Mouse (Mus musculus): ENCODE data around the gene Erc2. TPM values are rescaled to one million over a fixed set of nuclear protein-coding genes. Genes with fewer than 3 reads are reported as not detected.

The Erc2 gene
- polyA plus RNA-seq, 1 experiment from 2014 or later = 12.7 TPM

DNA sequence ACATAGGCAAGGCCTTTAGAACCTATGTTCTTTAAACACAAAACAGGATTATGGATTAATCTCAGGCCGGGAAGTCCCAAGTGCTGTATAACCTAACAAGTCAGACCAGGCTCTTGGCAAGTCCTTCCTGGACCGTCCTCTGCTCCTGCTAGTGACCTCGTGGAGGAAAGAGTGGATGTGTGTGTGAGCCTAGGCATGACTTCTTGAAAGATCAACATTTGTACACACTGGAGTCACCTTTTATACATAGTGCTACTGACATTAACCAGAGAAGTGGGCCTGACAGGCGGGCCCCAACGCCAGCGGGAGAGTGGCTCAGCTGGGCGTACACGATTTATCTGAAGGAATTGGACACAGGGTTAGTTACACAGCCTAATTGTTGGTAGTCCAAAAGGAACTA is 504.6 kb downstream of the Erc2 start:
- H3K9ac ChIP-seq (ENCODE audit: low read length) = no peak overlapping the region
- H3K27me3 ChIP-seq (ENCODE audit: control insufficient read depth, insufficient read depth, low read length) = no peaks in the 10 kb centered on the region
- no peak for ATAC-seq (replicated peaks; ENCODE audit: low FRiP score)
- no peak overlapping the region for H3K4me2 ChIP-seq (ENCODE audit: low read depth, low read length, severe bottlenecking)
- no peak for DNase-seq (ENCODE audit: low spot score)
- H3K36me3 ChIP-seq (ENCODE audit: control insufficient read depth, insufficient read depth, low read length) = no peaks in the 10 kb centered on the region
- H3K4me3 ChIP-seq (ENCODE audit: low read depth, low read length) = no peak overlapping the region
- H3K9me3 ChIP-seq (ENCODE audit: control insufficient read depth, low read length) = no peaks in the 10 kb centered on the region
- WGBS = 92% methylated on average over 8 of the region's 8 CpGs
- H3K4me1 ChIP-seq (replicated peaks; ENCODE audit: control insufficient read depth, insufficient read depth, low read length) = no peaks in the 10 kb centered on the region
- H3K27ac ChIP-seq (ENCODE audit: low read depth, low read length) = no peak overlapping the region

DNA sequence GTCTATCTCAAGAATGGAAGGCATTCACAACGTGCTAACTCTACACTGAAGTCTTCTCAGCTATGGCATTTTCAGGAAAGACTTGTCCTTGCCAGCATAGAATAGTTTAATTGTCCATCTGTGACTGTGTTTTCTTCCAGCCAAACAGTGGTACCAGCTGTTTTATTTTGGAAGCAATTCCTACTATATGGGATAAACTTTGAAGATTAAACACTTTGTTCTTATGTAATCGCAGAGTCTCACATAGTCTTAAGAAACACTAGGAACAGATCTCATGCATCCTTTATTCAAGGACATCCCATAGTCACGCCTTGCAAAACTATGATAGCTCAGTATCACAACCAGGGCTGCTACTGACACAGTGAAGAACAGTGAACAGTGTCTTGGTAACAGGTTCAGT is 506.8 kb downstream of the Erc2 start:
- 89% methylated on average over 3 of the region's 3 CpGs for WGBS
- H3K9ac ChIP-seq (ENCODE audit: low read length) = no peak overlapping the region
- DNase-seq (ENCODE audit: low spot score) (no peak), ATAC-seq (replicated peaks; ENCODE audit: low FRiP score) (no peak)
- H3K27me3 ChIP-seq (ENCODE audit: control insufficient read depth, insufficient read depth, low read length) = no peaks in the 10 kb centered on the region
- no peaks in the 10 kb centered on the region for H3K9me3 ChIP-seq (ENCODE audit: control insufficient read depth, low read length)
- no peaks in the 10 kb centered on the region for H3K4me1 ChIP-seq (replicated peaks; ENCODE audit: control insufficient read depth, insufficient read depth, low read length)
- no peak overlapping the region for H3K27ac ChIP-seq (ENCODE audit: low read depth, low read length)
- no peak overlapping the region for H3K4me3 ChIP-seq (ENCODE audit: low read depth, low read length)
- H3K4me2 ChIP-seq (ENCODE audit: low read depth, low read length, severe bottlenecking) = no peak overlapping the region
- no peaks in the 10 kb centered on the region for H3K36me3 ChIP-seq (ENCODE audit: control insufficient read depth, insufficient read depth, low read length)

DNA sequence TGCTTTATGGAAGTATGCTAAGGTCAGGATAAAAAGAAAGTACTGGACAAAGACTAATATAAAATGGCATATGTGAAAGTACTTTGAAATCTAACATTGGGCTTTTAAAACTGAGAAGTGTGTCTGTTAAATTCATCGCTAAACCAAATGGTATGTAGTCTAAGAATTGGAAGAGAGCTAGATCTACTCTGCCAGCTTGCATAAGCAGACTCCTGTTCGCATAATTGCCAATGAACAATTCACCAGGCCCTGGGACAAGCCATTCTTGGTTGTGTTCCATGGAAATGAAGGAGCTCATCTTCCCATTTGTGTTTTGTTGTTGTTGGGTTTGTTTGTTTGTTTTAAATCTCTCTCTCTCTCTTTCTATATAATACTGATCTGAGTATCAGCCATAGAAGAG is 521.8 kb downstream of the Erc2 start:
- 97% methylated on average over 2 of the region's 2 CpGs for WGBS
- DNase-seq (ENCODE audit: low spot score) (no peak), ATAC-seq (replicated peaks; ENCODE audit: low FRiP score) (no peak)
- Histone ChIP-seq H3K36me3 (ENCODE audit: control insufficient read depth, insufficient read depth, low read length) (no peaks in the 10 kb centered on the region), H3K4me1 (replicated peaks; ENCODE audit: control insufficient read depth, insufficient read depth, low read length) (no peaks in the 10 kb centered on the region), H3K4me2 (ENCODE audit: low read depth, low read length, severe bottlenecking) (no peak overlapping the region), H3K27me3 (ENCODE audit: control insufficient read depth, insufficient read depth, low read length) (no peaks in the 10 kb centered on the region), H3K9ac (ENCODE audit: low read length) (no peak overlapping the region), H3K27ac (ENCODE audit: low read depth, low read length) (no peak overlapping the region), H3K4me3 (ENCODE audit: low read depth, low read length) (no peak overlapping the region), H3K9me3 (ENCODE audit: control insufficient read depth, low read length) (no peaks in the 10 kb centered on the region)

DNA sequence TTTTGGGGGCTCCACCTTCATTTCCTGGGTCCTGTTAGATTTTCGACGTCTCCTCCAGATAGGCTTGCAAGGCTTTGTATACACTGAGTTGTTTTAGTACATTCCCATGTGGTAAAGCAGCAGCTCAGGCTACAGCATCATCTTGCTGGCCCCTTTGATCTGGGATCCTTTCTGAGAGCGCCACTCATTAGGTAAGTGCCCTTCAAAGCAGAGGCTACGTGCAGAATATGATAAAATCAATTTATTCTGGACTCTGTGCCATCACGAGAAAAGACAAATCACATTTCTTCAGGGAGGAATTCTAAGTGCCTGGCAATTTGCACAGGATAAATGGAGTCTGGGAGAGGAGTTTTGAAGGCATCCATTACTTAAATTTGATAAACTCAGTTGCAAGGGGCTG is 525.0 kb downstream of the Erc2 start:
- no peaks in the 10 kb centered on the region for H3K4me1 ChIP-seq (replicated peaks; ENCODE audit: control insufficient read depth, insufficient read depth, low read length)
- H3K27me3 ChIP-seq (ENCODE audit: control insufficient read depth, insufficient read depth, low read length) = no peaks in the 10 kb centered on the region
- DNase-seq (ENCODE audit: low spot score) = no peak

DNA sequence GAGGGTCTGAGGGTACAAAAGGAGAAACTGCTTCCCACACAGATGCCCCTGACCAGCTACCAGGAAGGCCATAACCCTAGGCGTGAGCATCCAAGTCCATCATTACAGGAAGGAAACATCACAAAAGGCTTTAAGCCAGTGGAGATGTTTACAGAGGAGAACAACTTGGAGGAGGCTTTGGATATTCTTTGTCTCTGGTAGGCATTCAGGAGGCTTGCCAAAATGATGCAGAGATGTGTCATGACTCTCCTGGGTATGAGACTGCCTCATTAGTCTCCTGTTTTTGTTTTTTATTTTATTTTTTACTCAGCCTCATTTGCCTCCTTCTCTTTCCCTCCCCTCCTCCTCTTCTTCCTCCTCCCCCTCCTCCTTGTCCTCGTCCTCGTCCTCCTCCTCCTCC is 528.7 kb downstream of the Erc2 start:
- WGBS = 81% methylated on average over 3 of the region's 3 CpGs

More for the DNA sequence above, 525.0 kb downstream of the Erc2 start:
- Histone ChIP-seq H3K36me3 (ENCODE audit: control insufficient read depth, insufficient read depth, low read length) (no peaks in the 10 kb centered on the region), H3K4me2 (ENCODE audit: low read depth, low read length, severe bottlenecking) (no peak overlapping the region), H3K27ac (ENCODE audit: low read depth, low read length) (no peak overlapping the region), H3K9me3 (ENCODE audit: control insufficient read depth, low read length) (no peaks in the 10 kb centered on the region), H3K4me3 (ENCODE audit: low read depth, low read length) (no peak overlapping the region), H3K9ac (ENCODE audit: low read length) (no peak overlapping the region)
- no peak for ATAC-seq (replicated peaks; ENCODE audit: low FRiP score)
- 67% methylated on average over 5 of the region's 5 CpGs for WGBS

DNA sequence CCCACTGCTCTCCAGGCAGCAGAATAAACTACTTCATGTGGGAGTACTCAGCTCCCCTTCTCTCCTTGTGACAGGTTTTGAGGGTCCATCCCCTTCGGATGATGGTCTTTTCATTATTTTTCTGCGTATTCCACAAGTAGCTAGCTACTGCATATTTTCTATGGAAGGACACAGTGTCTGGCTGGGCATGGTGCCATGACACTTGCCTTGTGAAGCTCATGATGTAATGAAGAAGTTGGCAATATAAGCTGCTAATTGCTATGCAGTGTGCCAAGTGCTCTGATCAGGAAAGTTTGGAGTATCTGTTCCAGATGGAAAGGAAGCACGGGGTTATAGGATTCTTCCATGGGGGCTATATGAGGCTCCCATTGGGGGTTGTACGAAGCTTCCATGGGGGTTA is 533.5 kb downstream of the Erc2 start:
- Histone ChIP-seq H3K36me3 (ENCODE audit: control insufficient read depth, insufficient read depth, low read length) (no peaks in the 10 kb centered on the region), H3K4me1 (replicated peaks; ENCODE audit: control insufficient read depth, insufficient read depth, low read length) (no peaks in the 10 kb centered on the region), H3K9me3 (ENCODE audit: control insufficient read depth, low read length) (no peaks in the 10 kb centered on the region), H3K9ac (ENCODE audit: low read length) (no peak overlapping the region), H3K4me2 (ENCODE audit: low read depth, low read length, severe bottlenecking) (no peak overlapping the region), H3K27me3 (ENCODE audit: control insufficient read depth, insufficient read depth, low read length) (no peaks in the 10 kb centered on the region), H3K27ac (ENCODE audit: low read depth, low read length) (no peak overlapping the region), H3K4me3 (ENCODE audit: low read depth, low read length) (no peak overlapping the region)
- ATAC-seq (replicated peaks; ENCODE audit: low FRiP score) (no peak), DNase-seq (ENCODE audit: low spot score) (no peak)
- 91% methylated on average over 4 of the region's 4 CpGs for WGBS

More for the DNA sequence above, 528.7 kb downstream of the Erc2 start:
- Histone ChIP-seq H3K9me3 (ENCODE audit: control insufficient read depth, low read length) (no peaks in the 10 kb centered on the region), H3K4me3 (ENCODE audit: low read depth, low read length) (no peak overlapping the region), H3K36me3 (ENCODE audit: control insufficient read depth, insufficient read depth, low read length) (no peaks in the 10 kb centered on the region), H3K4me1 (replicated peaks; ENCODE audit: control insufficient read depth, insufficient read depth, low read length) (no peaks in the 10 kb centered on the region), H3K27me3 (ENCODE audit: control insufficient read depth, insufficient read depth, low read length) (no peaks in the 10 kb centered on the region), H3K27ac (ENCODE audit: low read depth, low read length) (no peak overlapping the region), H3K9ac (ENCODE audit: low read length) (no peak overlapping the region), H3K4me2 (ENCODE audit: low read depth, low read length, severe bottlenecking) (no peak overlapping the region)
- DNase-seq (ENCODE audit: low spot score) (no peak), ATAC-seq (replicated peaks; ENCODE audit: low FRiP score) (no peak)

DNA sequence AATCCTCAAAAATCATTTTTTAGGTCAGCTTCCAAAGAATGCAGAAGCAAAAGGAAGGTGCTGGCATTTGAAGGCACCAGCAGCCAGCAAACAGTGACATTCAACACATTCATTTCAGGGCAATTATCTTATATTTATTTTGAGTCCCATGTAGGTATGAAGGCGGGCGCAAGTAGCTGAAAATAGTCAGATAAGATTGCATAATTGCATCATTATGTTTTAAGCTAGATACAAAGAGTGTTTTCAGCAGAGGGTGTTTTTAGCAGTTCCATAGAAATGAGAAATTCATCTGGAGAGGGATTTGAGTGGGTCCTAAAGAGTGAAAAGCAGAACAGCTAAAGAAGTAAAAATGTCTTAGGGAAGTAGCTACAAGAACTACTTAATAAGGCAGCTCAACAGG is 538.6 kb downstream of the Erc2 start:
- 96% methylated on average over 2 of the region's 2 CpGs for WGBS

DNA sequence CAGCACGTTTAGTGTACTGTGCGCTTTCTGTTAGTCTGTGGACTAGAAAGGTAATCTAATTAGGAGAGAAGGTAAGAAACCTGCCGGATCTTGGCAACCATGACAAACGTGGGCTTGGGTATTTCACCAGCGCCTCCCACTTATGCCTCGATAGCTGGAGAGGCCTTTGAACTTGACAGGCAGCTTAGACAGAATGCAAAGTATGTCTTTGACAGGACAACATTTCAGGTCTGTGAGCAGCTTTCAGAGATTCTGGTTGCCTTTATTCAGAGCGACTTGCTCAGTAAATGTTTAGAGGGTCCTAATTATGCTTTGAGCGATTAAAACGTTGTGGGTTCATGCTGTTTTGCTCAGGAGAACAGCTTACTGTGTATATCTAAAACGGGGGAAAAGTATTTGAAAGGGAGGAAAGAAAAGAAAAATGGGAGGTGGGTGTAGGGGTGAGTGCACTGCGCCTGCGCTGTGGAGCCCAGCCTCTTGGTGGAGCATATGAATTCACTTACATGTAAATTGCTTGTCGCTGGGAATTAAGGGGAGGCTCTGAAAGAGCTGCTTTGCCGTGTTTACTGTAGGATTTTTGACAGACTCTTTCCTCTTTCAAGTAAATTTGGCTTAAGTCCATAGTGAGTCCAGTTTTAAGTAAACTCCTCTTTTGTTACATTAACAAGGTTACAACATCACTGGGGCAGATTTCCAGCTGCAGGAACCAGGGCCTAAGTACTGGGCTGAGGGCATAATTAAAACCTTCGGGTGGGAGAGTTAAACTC is 542.6 kb downstream of the Erc2 start:
- Histone ChIP-seq H3K36me3 (ENCODE audit: control insufficient read depth, insufficient read depth, low read length) (no peaks in the 10 kb centered on the region), H3K27me3 (ENCODE audit: control insufficient read depth, insufficient read depth, low read length) (no peaks in the 10 kb centered on the region), H3K4me3 (ENCODE audit: low read depth, low read length) (no peak overlapping the region), H3K9me3 (ENCODE audit: control insufficient read depth, low read length) (no peaks in the 10 kb centered on the region), H3K4me1 (replicated peaks; ENCODE audit: control insufficient read depth, insufficient read depth, low read length) (peaks cover 14% of the 10 kb centered on the region), H3K9ac (ENCODE audit: low read length) (0 out of 2 replicates have a peak overlapping the region, but pooled peaks have one; percentile 7), H3K4me2 (ENCODE audit: low read depth, low read length, severe bottlenecking) (peak overlapping the region; percentile 39), H3K27ac (ENCODE audit: low read depth, low read length) (no peak overlapping the region)
- peak; percentile 76 for ATAC-seq (replicated peaks; ENCODE audit: low FRiP score)
- 21% methylated on average over 15 of the region's 15 CpGs for WGBS
- DNase-seq (ENCODE audit: low spot score) = peak; percentile 77

More for the DNA sequence above, 538.6 kb downstream of the Erc2 start:
- H3K4me2 ChIP-seq (ENCODE audit: low read depth, low read length, severe bottlenecking) = no peak overlapping the region
- H3K4me3 ChIP-seq (ENCODE audit: low read depth, low read length) = no peak overlapping the region
- ATAC-seq (replicated peaks; ENCODE audit: low FRiP score) (no peak), DNase-seq (ENCODE audit: low spot score) (no peak)
- H3K27ac ChIP-seq (ENCODE audit: low read depth, low read length) = no peak overlapping the region
- H3K9ac ChIP-seq (ENCODE audit: low read length) = no peak overlapping the region
- no peaks in the 10 kb centered on the region for H3K9me3 ChIP-seq (ENCODE audit: control insufficient read depth, low read length)
- H3K4me1 ChIP-seq (replicated peaks; ENCODE audit: control insufficient read depth, insufficient read depth, low read length) = peaks cover 14% of the 10 kb centered on the region
- no peaks in the 10 kb centered on the region for H3K27me3 ChIP-seq (ENCODE audit: control insufficient read depth, insufficient read depth, low read length)
- no peaks in the 10 kb centered on the region for H3K36me3 ChIP-seq (ENCODE audit: control insufficient read depth, insufficient read depth, low read length)

DNA sequence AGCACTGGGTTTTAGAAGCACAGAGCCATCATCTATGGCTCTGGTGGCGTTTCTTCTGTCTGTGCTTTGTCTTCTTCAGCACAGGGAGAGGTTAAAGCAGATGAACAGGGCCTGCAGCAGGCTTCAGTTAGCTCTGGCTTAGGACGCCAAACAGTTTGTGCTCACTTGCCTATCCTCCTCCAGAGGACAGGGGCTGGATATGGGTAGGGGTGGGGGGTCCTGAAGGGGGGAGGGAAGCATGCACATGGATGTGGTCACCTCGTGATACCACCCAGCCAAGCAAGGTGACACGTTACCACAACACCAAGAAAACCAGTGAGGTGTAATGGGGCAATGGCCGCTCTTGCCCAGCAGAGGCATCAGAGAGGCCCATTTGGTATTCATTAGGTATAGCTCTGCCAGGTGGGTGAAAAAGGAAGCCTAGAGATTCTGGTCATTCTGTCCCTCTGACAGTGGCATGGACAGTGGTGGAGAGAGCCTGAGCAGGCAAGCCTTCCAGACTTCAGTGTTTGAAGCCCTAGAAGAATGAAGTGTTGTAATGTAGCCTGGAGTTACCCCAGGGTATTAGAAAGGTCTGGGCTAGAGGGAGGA is 543.5 kb downstream of the Erc2 start:
- Histone ChIP-seq H3K4me1 (replicated peaks; ENCODE audit: control insufficient read depth, insufficient read depth, low read length) (peaks cover 14% of the 10 kb centered on the region), H3K4me2 (ENCODE audit: low read depth, low read length, severe bottlenecking) (no peak overlapping the region), H3K9ac (ENCODE audit: low read length) (no peak overlapping the region), H3K27me3 (ENCODE audit: control insufficient read depth, insufficient read depth, low read length) (no peaks in the 10 kb centered on the region), H3K4me3 (ENCODE audit: low read depth, low read length) (no peak overlapping the region), H3K27ac (ENCODE audit: low read depth, low read length) (no peak overlapping the region), H3K9me3 (ENCODE audit: control insufficient read depth, low read length) (no peaks in the 10 kb centered on the region), H3K36me3 (ENCODE audit: control insufficient read depth, insufficient read depth, low read length) (no peaks in the 10 kb centered on the region)
- WGBS = 46% methylated on average over 5 of the region's 5 CpGs
- ATAC-seq (replicated peaks; ENCODE audit: low FRiP score) (peak; percentile 49; the same call in 1 of the 2 replicates), DNase-seq (ENCODE audit: low spot score) (no peak)
